Mouse (Mus musculus) ES-CJ7 (cell line): ENCODE measurements around the gene Mis12.

Experiments used
- DNase-seq: peaks from one replicate; pipeline ENCODE4 v3.0.0; 2011; ENCODE audit warnings: low read depth, low spot score

Gene Mis12

GRCm38 (mm10) chr11:71019201-71020068 is at the start of gene Mis12, which contains the start of gene Derl2:
Mis12 (plus strand) TSS chr11:71019611.
Derl2 (minus strand) TSS chr11:71019841.
- peak; percentile 99 for DNase-seq

DNA sequence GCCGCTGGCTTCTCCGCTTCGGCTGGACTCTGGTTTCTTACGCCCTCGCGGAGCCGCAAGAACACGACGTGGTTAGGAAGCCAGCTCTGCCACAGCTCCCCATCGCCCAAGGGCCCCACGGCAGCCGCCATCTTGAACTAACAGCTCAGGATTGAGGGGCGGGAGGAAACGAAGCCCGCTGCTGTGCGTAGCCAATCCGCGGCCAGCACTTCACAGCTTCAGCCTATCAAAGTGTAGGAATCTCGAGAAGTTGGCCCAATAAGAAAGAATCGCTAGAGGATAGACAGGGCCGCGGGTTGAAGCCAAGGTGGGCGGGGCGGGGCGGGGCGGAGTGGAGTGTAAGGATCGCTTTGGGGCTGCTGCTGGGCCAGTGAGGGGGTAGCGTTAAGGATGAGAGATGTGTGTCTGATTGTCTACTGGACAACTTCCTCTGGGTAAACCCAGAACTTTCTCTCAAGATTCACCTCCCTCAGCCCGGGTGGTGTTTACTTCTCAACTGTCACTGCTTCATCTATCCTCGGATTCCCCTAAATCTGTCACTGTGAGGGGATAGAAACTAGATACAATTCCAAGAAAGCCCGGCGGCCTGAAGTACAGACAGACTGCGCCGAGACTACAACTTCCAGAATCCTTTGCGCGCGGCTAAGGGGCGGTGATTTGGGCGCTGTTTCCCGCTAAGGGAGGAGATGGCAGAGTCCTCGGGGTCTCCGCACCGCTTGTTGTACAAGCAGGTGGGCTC is 49.4 kb upstream of the Mis12 start, which contains the start of the genes Nup88 and Rpain:
Nup88 (minus strand) TSS at position 153 of the 739 bp plus-strand sequence.
Rpain (plus strand) TSS at position 393 of the 739 bp plus-strand sequence.
- peak; percentile 98 for DNase-seq

DNA sequence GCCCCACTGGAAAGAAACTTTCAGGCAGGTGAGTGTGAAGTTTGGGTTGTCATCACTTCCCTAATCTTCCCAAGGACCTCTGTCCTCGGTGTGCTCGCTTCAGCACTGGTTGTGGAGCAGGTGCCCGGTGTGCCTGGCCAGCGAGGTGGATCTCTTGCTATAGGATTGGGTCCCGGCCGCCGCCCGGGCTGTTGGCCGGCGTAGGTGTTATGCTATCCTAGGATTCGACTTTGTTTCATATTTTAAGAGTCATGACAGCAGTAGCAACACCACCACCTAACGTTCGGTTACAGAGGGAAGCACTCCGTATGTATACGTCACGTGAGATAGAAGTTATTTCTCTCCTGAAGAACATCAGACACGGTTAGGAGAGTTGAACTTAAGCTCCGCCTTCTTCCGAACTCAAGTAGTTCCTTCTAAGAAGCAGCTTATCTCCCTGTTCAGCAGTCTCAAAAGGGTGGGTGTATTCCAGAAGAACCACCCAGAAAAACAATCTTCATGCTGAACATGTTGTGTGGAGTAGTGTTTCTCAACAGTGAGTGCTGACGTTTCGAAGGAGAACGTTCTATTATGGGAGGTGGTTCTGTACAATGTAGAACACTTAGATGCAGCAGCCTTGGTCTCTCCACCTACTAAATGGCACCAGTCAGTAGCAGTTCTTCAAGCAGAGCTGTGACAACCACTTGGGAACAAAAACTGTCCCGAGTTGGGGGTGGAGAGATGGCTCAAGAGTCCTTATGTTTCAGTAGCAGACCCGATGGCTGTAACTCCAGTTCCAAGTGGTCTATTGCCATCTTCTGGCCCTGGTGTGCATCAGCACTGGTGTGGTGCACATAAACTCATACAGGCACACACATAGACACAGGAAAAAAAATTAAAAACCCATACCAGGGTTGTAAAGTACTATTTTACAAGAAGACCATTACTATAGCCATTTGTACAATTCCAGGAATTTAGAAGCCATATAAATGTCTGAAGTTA is 48.6 kb upstream of the Mis12 start:
- DNase-seq: peak; percentile 61

DNA sequence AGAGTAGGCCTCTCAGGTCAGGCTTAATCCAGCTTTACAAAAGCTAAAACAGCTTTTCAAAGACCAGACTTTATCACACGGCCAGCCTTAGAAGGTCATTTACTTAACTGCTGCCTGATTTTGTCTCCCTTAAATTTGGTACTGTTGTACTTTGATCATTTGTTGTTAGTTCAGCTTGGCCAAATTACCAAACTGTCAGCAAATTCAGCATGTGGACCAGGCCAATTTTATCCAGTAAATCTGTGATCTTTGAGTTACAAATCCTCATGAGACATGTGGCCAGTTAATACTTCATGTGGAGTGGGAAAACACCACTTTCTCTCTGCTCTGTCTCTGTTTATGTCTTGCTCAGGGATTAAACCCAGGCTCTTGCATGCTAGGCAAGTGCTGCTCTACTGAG is 46.8 kb upstream of the Mis12 start:
- no peak for DNase-seq

GRCm38 (mm10) chr11:70973947-70974346 is 45.5 kb upstream of the Mis12 start:
- DNase-seq: peak; percentile 65

DNA sequence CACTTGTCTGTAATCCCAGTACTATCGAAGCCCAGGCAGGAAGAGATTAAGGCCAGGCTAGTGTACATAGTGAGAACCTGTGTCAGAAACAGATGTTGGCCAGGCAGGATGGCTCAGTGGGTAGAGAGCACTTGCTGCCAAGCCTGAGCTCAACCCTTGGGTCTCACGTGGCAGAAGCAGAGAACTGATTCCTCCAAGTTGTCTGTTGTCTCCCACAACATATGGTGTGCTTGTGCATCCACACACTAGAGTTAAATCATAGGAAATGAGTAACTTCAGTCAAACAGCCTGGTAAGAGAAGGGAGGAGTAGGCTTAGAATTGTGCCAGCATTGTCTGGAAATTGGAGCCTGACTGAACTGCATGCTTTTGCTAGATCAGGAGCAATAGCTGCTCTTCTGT is 44.2 kb upstream of the Mis12 start:
- DNase-seq: no peak

- no peak for DNase-seq
Observed at GRCm38 (mm10) chr11:70977293-70977692, 42.1 kb upstream of the Mis12 start.

DNA sequence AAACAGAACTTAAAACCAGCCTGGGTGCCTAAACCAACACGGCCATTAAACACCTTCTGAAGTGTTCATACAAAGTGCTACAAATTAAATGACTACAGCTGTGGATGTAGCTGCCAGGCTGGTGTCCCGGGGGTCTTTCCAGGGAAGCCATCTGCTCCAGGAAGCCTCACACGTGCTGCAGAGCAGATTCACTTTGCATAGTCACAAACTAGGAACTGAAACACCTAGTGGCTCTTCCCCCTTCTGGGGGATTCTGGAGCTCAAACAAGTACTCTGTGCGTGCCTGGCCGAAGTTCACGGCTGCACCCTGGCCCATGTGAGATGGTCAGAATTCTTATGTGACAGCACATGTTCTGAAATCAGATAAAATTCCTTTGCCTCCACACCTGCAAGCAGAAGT is 39.2 kb upstream of the Mis12 start:
- no peak for DNase-seq

DNA sequence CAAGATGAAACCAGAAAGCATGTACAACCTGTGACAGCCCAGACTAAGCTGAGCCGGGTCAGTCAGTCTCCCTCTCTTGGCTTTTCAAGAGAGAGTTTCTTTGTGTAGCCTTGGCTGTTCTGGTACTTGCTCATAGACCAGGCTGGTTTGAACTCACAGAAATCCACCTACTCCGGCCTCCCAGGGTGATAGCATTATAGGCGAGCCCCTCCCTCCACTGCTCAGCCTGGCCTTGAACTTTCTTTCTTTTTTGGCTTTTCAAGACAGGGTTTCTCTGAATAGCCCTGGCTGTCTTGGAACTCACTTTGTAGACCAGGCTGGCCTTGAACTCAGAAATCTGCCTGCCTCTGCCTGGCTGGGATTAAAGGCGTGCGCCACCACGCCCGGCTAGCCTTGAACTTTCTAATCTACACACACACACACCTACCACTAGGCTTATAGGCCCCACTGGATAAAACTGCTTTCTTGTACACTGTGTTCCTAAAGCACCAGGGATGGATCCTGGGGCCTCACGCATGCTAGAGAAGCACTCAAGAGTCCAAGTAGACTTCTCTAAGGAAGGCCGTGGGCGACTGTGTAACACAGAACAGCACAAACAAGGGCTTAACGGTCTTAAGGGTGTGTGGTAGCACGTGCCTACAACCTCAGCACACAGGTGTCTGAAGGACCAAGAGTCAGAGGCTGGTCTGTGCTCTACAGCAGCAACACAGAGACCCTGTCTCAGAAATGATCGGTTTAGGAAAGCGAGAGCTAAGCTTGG is 38.5 kb upstream of the Mis12 start:
- DNase-seq: peak; percentile 80

- DNase-seq: no peak
Observed at GRCm38 (mm10) chr11:70982030-70982429, 37.4 kb upstream of the Mis12 start.

GRCm38 (mm10) chr11:70982557-70983228 is 36.7 kb upstream of the Mis12 start, which contains the start of gene C1qbp:
C1qbp (minus strand) TSS chr11:70983026.
- peak; percentile 90 for DNase-seq

DNA sequence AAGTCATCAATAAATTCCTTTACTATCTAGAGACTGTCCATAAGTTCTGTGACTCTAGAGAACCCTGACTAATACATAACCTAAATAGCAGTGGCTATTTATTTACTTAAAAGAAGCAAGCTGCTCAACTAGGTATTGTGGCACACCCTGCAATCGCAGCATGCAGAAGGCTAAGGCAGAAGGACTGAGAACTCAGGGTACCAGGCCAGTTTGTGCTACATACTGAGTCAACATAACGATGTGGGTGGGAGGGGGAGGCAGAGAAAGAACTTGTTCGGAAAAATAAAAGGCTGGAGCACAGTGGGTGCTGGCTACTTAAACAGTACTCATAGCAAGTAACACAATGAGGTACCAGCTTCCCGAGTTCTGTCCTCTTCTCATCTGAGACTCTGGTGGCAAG is 18.2 kb upstream of the Mis12 start:
- DNase-seq: no peak

GRCm38 (mm10) chr11:71003611-71004315 is 15.6 kb upstream of the Mis12 start:
- no peak for DNase-seq

GRCm38 (mm10) chr11:71004316-71004773 is 15.1 kb upstream of the Mis12 start, which contains the start of gene Dhx33:
Dhx33 (minus strand) TSS chr11:71004437.
- peak; percentile 99 for DNase-seq

- peak; percentile 25 for DNase-seq
Observed at GRCm38 (mm10) chr11:71005046-71005445, 14.4 kb upstream of the Mis12 start.

- DNase-seq: no peak
Observed at GRCm38 (mm10) chr11:71007026-71007425, 12.4 kb upstream of the Mis12 start.

DNA sequence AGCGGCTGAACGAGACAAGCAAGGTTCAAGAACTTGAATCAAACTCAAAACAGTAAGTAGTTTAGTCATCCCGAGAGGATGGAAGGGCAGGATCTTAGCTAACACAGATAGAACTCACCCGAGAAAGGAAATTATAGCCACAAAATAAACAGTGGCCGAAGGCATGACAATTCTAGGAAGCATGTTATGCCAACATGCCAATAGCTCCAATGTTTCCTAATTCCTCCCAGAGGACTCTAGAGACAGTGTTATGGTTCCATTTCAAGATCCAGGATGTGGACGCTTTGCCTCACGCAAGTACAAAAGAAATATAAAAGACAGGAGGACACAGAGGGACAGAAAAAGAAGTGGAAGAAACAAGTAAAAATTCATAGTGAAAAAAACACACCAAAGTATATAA is 11.6 kb upstream of the Mis12 start:
- no peak for DNase-seq

GRCm38 (mm10) chr11:71008321-71008720 is 11.1 kb upstream of the Mis12 start:
- no peak for DNase-seq

GRCm38 (mm10) chr11:71012743-71013142 is 6.7 kb upstream of the Mis12 start:
- DNase-seq: peak; percentile 22
